Mouse (Mus musculus) liver (tissue): ENCODE measurements around the gene Fbxw16.
"Not testable (repeated sequence)": the region's sequence is repeated elsewhere in the genome, so short reads cannot be mapped to it uniquely, and the experiment has no call there.

Experiments used
- DNase-seq: peaks from one replicate; pipeline ENCODE4 v3.0.0-alpha.2; 2020; ENCODE audit warnings: mixed read lengths

The Fbxw16 gene

GRCm38 (mm10) chr9:109449040-109449439 lies at the start of gene Fbxw16:
Gene Fbxw16, minus strand, starts transcription at chr9:109449140.
- no peak for DNase-seq

- not testable (repeated sequence) for DNase-seq
Measured at GRCm38 (mm10) chr9:109495775-109496174, 46.8 kb upstream of the Fbxw16 start, which contains the start of gene Fbxw19. Gene Fbxw19, minus strand, starts transcription at chr9:109495875.

DNA sequence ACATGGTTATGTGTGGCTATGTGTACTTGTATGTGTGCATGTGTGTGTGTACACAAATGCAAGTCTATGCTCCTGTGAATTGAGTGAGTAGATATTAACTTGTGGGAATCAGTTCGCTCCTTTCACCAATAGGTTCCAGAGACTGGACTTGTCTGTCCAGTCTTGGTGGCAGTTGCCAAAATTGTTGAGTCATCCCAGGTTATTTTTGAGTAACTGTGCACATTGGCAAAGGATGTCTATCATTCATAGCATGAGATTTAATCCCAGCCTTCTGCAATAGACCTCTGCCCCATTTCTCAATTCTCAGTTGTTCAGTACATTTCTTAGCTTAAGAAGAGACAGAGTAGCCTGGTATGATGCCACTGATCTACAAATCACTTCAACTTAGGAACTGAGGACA lies 16.0 kb downstream of the Fbxw16 start:
- DNase-seq = no peak

GRCm38 (mm10) chr9:109404196-109404595 lies 44.7 kb downstream of the Fbxw16 start, which contains the start of gene Fbxw22:
Gene Fbxw22, minus strand, starts transcription at chr9:109404296.
- DNase-seq = not testable (repeated sequence)
